Mouse (Mus musculus) testis, postnatal 10 days (tissue): ENCODE measurements around the gene Calhm2.

ENCODE experiments used
- DNase-seq: peaks from one replicate; pipeline ENCODE4 v3.0.0; 2021; ENCODE audit warnings: low spot score

Calhm2 gene

DNA sequence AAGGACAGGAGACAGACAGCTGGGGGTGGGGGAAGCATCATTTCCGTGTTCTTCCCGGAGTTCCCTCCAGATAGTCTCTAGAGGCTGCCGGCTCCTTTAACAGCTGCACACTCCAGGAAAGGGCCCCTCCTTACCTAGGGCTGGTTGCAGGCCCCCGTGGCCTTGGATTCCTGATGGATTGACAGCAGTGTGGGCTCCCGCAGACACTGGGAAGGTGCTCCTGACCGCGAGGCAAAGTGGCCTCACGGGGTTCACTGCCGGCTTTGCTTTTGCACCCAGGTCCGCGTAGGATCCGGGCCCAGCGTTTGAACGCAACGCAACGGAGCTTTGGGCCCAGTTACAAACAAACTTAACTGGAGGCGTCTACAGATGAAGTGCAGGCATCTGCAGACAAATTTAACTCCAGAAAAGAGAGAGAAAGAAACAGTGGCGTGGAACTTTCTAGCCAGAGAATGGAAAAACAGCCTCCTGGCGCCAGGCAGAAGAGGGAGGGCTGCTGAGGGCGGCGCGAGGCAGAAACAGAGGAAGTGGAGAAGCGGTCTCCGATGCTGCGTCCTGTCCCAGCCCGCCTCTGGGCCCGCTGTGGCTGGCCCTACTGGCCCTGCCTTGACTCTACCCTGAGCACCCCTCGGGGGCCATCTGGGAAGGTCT is at the start of gene Calhm2:
Gene Calhm2 (minus strand): TSS at position 524 of the 651 bp plus-strand sequence.
- DNase-seq = peak; percentile 75

DNA sequence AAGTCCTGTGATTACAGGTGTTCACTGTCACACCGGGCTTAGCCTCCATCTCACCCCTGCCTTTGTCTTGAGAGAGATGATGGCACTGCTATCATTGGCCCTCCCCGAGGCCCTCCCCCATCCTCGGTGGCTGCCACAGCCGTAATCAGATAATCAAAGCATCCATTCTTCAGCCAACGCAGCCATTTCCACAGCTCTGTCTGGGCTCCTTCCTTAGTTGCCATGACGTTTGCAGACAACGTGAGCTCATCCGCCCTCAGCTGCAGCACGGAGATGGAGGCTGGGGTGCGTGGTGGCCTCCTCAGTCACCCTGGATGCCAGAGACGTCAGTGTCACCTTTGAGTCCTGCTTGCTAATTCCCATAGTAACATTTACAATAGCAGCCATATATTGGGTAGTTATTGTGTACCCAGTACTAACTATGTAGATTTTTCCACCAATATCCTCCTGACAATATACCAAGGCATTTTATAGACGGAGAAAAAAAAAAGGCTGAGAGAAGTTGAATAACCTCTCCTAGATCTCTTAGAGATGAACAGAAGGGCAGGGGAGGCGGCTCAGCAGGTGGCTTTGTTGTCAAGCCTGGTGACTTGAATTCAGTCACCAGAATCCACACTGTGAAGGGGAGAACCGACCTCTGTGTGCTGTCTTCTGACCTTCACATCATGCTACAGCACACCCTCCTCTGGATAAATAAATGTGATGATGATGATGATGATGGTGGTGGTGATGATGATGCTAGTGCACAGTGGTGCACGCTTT is 48.6 kb upstream of the Calhm2 start:
- no peak for DNase-seq

DNA sequence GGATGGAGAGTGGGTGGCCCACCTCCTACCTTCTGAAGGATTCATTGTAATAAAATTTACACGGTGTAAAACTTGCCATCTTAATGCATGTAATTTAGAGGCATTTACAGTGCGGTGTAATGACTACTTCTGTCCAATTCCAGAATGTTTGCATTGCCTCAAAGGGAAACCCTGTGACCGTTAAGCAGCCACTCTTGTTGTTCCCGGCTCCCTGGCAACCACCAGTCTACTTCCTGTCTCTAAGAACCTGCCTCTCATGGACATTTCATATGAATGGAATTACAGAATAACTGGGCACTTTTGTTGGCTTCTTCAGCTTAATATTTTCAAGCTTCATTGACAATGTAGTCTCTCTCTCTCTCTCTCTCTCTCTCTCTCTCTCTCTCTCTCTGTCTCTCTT is 46.6 kb upstream of the Calhm2 start:
- DNase-seq = no peak

DNA sequence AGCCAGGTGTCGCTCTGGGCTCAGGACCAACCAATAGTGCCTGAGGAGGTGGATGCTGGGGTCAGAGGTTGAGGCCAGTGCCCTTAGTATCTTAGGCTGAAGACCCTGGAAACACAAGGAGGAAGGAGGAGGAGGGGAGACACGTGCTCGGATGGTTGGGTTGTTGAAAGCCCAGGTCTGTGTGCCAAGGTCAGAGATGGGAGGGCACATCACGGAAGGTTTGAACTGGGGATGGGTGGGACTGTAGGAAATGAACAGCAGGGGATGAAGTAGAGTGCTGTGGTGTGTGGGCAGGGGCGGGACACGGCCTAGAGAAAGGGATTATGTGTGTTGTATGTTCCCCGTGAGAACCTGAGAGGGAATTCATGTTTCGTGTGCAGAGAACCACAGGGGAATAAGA is 46.1 kb upstream of the Calhm2 start:
- DNase-seq = no peak

DNA sequence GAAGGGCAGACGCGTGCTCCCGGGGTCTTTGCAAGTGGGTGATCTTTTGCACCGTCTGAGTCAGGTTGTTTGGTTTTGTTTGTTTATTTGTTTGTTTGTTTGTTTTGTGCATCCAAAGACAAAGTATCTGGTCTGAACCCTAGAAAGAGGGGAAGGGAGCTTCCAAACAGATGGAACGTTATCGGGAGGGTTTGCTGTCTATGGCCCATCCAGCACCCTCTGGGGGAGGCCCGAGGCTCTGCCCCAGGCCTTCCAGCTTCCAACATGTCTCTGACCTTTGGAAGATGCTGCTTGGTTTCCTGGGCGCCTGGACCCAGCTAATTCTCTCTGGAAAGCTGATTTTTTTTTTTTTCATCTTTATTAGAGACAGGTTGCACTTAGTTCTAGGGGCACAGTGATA is 41.9 kb upstream of the Calhm2 start:
- DNase-seq = no peak

DNA sequence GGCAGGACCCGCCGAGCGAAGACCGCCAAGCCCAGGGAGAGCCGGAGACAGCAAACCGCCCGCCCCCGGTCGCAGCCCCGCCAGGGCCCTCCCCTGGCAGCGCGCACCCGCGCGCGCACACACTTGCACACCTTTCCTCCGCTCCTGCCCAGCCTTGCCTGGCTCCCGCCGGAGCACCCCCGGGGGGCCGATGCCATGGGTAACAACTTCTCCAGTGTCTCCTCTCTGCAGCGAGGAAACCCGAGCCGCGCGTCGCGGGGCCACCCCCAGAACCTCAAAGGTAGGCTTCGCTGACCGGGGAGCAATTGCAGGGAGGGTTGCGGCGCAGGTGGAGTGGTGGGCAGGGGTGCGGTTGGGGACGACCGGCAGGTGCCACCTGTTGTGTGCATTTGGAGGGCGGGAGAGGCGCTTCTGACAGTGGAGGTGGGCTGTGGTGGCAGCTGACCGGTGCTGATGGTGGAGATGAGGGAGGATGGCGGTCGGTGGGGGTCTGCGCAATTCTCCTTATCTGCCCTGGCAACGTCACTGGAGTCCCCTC is 41.2 kb upstream of the Calhm2 start:
- DNase-seq = no peak

DNA sequence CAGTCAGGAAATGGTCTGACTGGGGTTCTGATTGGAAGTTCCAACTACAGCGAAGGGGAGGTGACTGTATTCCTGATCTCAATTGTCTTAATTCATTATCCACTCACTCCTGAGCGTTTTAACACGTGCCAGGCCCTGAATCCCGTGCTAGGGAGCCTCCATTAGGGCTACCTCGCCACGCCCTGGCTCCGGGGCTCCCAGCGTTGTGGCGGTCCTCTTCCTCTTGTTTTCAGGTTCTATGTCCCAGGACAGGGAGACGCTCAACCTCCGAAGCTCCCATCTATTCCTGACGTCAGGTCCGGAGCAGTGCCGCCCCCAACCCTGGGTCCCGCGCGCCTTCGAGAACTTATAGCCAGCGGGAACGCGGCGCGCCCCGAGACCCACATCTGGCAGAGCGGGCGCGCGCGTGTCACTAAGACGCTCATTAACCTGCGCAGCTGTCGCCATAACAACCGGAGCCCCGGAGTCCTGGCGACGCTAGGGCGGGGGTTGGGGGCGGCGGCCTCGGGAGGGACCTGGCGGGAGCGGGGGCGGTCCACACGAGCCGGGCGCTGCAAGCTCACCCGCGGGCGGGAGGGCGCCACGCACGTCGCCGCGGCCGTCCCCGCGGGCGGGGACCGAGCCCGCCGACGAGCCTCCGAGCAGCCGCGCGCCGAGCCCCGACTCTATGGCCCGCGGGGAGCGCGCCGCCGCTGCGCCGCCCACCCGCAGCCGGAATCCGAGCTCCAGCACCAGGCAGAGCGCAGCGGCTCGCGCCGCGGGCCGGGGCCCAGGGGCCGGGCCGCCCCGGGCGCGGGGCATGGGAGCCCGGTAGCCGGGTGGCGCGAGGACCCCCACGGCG is 40.6 kb upstream of the Calhm2 start, which contains the start of gene Neurl1a:
Gene Neurl1a (plus strand): TSS at position 390 of the 841 bp plus-strand sequence.
- peak; percentile 66 for DNase-seq

DNA sequence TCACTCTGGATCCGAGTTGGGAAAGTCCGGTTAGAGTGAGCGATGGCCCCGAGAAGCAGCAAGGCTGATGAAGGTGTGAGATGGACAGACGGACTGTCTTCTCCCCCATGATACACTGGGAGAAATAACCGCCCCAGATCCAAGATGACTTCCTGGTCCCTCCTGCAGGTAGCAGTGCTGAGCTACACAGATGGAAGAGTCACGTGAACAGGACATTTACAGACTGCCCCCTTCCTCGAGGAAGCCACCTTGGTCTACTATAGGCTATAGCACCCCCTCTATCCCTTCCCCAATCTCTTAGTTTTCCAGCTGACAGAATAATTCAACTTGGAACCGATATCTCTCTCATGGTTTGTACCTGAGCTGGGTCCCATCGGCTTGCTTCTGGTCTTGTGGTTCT is 39.9 kb upstream of the Calhm2 start:
- DNase-seq = no peak

DNA sequence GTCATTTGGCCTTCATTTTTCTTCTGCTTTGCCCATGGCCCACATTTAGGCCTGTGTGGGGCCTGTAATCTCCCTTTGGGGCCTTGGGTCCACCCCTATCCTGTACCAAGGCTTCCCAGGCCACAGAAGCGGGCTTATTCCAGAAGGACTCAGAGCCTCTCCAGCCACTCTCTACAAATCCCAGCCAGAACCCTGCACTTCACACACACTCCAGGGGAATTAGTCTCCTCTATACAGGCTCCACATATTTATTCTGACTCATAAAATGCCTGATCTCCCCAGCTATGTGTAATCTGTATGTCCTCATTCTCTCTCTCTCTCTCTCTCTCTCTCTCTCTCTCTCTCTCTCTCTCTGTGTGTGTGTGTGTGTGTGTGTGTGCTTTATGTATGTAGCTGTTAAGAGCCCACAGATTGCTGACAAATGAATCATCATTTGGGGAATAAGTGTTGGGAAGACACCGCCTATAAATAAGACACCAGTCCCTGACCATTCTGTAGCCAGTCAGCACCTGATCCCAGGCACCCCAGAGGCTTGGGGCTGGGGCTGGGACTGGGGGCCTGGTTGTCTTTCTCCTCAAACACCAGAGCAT is 38.9 kb upstream of the Calhm2 start:
- DNase-seq = no peak

DNA sequence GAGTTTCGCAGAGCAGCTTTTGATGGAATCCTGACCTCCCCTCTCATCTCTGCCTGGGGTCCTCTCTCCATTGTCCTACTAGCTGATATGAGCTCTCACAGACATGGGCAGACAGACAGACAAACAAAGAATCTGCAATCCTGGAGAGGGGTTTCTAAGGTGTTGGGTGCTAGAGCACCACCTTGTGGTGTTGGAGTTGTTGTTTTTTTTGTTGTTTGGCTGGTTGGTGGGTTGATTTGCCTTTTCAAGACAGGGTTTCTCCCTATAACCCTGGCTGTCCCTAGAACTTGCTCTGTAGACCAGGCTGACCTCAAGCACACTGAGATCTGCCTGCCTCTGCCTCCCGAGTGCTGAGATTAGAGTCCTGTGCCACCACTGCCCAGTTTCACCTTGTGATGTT is 37.4 kb upstream of the Calhm2 start:
- no peak for DNase-seq

DNA sequence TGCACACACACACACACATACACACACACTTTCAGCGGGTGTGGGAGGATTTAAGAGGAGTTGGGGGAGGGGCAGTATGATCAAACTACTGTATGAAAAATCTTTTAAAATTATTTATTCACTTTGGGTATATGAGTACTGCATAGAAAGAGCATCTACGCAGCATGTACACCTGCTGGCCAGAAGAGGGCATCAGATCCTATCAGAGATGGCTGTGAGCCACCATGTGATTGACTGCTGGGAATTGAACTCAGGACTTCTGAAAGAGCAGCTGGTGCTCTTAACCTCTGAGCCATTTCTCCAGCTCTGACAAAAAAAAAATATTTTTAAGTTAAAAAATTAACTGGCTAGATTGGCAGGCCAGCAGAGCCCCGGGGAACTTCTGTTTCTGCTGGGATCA is 36.4 kb upstream of the Calhm2 start:
- no peak for DNase-seq

DNA sequence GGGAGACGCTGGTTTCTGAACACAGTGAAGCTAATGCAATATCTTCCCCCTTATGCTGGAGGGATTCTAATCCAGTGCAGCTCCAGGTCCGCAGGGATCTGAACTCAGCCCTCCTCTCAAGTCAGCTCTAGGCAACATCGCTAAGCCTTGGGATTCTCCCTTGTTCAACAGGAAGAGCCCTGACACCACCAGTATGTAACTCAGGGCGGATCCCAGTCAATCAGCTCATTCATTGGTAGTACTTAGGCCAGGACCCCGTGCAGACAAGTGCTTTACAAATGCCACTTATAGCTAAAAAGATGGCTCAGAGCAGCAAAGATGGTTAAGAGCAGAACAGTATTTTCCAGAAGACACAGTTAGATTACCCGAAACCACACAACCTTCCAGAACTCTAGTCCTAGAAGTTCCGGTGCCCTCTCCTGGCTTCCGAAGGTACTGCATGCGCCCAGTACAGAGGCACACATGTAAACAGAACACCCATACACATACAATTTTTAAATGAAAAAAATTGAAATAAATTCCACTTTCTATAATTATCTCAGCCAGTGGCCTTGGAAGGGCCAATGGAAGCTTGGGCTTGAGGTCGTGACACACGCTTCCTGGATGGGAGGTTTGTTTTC is 30.8 kb upstream of the Calhm2 start:
- DNase-seq = peak; percentile 96

DNA sequence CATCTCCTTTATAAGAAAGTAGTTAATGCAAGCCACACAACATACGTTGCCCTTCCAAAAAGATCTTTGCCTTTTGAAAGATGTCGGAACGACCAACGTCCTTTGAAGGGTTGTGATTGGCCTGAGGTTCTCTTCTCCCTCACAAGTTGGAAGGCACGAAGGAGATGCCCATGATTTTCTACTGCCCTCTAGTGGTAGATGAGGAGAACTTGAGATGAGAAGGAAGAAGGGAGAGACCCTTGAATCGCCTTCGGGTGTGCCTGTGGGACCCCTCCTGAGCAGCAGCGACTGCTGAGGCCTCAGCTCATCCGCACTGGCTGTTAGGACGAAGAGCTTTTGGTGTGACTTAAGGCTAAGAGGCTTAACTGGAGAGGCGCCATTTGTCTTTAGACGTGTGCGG is 30.1 kb upstream of the Calhm2 start:
- no peak for DNase-seq

DNA sequence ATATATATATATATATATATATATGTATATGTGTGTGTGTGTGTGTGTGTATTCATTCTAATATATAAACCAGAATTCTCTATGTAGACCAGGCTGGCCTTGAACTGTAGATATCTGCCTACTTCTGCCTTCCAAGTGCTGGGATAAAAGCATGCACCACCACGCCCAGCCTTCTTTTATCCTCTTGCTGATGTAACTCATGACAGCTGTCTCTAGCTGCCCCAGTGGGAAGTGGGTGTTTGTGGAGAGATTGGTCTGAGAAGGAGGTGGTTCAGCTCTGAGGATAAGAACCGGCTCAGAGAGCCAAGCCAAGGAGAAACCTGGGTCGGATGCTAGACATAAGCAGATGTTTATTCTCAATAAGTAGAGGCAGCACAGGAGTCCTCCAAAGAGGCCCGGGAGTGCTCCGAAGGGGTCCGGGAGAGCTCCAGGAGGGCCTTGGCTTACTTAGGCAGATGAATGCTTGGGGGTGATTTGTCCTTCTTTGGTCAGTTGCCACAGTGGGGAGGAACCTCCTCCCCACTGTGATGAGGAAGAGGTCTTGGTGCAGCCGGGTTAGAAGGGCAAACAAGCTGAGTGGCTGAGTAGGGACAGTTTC is 29.6 kb upstream of the Calhm2 start:
- DNase-seq = no peak

DNA sequence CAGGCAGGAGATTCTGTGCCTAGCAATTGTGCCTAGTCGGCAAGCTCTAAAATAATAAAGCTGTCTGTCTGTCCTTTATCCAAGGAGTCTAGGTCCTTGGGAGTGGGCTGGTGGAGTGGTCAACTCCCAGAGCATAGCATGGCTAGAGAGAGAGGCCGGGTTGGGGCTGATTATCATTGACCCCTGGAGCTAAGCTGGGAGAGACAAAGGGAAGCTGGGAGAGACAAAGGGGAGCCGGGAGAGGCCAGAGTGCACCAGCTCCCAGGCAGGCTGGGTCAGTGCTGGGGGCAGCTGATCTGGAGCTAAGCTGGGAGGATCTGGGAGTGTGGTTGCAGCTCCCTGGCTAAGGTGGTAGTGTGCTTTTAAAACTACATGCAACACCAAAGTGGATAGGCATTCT is 28.7 kb upstream of the Calhm2 start:
- no peak for DNase-seq

DNA sequence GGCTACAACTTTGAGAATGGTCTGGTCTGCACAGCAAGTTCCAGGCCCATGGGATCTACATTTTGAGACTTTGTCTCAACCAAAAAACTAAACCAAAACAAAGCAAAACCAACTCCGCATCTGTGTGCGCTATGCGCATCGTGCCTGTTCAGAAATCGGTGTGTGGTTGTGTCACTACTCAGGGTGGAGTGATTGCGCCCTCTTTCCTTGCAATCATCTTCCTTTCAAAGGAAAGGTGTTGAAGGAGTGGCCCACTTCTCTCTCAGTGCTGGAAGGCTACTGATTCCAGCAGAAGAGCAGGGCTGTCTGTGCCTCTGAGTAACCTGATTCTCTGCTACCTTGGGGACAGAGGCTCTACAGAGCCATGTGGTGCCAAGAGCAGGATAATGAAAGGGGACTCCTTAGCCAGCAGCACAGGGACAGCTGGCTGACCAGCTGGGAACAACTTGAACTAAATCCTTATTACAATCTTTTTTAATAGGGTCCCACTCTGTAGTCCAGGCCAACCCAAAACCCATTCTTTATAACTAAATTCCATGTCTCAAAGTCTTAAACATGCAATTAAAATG is 25.2 kb upstream of the Calhm2 start:
- no peak for DNase-seq

DNA sequence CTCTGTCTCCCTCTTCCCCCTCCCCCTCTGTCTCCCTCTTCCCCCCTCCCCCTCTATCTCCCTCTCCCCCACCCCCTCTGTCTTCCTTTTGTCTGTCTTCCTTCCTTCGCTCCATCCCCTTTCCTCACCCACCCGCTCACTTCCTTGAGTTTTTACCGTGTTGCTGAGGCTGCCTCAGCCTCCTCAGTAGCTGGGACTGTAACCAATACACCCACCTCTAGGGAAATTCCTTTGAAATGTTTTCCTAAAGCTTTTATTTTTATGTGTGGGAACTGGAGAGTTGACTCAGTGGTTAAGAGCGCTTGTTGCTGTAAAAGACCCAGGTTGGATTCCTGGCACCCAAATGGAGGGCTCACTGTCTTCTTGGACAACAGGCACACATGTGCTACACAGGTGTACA is 23.6 kb upstream of the Calhm2 start:
- no peak for DNase-seq

DNA sequence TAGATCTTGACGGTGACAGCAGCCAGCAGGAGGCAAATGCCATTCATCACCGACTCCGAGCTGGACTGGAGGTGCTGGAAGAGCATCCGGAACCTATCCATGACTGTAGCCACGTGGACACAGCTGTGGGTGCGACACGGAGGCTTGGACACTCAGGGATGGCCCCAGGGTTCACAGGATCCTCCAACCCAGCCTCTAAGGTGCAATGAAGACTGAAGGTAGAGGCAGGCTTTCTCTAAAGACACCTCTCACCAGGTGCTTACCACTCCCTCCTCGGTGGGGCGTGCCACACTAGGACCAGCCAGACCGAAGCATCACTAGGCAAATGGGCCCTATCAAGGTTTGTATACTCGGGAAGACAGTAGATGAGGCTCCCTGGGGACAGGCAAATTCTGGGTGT is 19.6 kb upstream of the Calhm2 start, which contains the start of gene Calhm3:
Gene Calhm3 (minus strand): TSS at position 101 of the 400 bp plus-strand sequence.
- DNase-seq = peak; percentile 38

DNA sequence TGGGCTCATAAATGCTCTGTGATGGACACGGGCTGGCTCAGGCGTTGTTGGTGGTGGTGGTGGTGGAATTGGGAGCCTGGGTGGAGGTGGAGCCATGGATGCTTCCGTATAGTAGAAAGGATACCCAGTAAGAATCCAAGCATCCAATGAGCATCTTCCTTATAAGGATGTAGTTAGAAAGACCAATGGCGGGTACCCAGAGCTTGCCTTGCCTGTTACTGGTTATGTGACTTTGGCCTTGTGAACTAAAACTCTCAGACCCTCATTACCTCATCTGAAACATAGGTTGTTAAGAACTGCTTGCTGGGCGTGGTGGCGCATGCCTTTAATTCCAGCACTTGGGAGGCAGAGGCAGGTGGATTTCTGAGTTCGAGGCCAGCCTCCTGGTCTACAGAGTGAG is 15.7 kb upstream of the Calhm2 start:
- DNase-seq = no peak

DNA sequence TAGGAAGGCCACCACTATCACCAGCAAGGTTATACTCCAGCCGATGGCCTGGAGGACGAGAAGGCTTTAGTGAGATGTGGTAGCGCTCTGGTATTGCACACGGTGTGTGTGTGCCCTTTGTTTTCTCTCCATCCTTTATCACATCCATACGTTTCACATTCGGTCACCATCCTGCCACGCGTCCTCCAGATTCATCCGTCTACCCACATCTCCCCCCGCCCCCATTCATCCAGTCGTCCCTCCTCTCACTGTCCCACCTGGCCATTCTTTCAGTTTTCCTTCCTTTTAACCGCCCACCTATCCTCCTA is 13.9 kb upstream of the Calhm2 start:
- no peak for DNase-seq
